Mouse (Mus musculus): ENCODE measurements around the gene Sac3d1. TPM values are rescaled to one million over a fixed set of nuclear protein-coding genes. Genes with fewer than 3 reads are reported as not detected.

The Sac3d1 gene
- polyA plus RNA-seq (2016; fragmentation: Nextera tagmentation; extraction: Ambion mirVana), result 49.7 and 50.8 TPM in 2 replicates

GRCm38 (mm10) chr19:6117986-6118676, at the start of gene Sac3d1:
Sac3d1 (minus strand) TSS chr19:6118650.
- no peaks in the 10 kb centered on the region for H3K9me3 ChIP-seq
- H3K4me1 ChIP-seq, result peaks cover 25% of the 10 kb centered on the region
- WGBS, result under 1% methylated on average over 62 of the region's 77 CpGs
- H3K4me2 ChIP-seq (replicated peaks), result peak within 1 kb of the TSS; percentile 95
- H3K27me3 ChIP-seq, result no peaks in the 10 kb centered on the region
- H3K4me3 ChIP-seq, result peak within 1 kb of the TSS; percentile 89
- H3K36me3 ChIP-seq, result peaks cover 24% of the 10 kb centered on the region
- H3K9ac ChIP-seq (replicated peaks), result peak within 1 kb of the TSS; percentile 91
- ATAC-seq (ENCODE audit: low FRiP score, low read depth), result peak; percentile 88
- H3K27ac ChIP-seq (replicated peaks), result peak within 1 kb of the TSS; percentile 96

GRCm38 (mm10) chr19:6166750-6167149, 48.3 kb upstream of the Sac3d1 start:
- Histone ChIP-seq H3K27ac (replicated peaks) (no peak overlapping the region), H3K4me1 (no peaks in the 10 kb centered on the region), H3K4me3 (no peak overlapping the region), H3K9ac (replicated peaks) (no peak overlapping the region), H3K9me3 (no peaks in the 10 kb centered on the region), H3K4me2 (replicated peaks) (no peak overlapping the region), H3K27me3 (no peaks in the 10 kb centered on the region), H3K36me3 (no peaks in the 10 kb centered on the region)
- WGBS, result 76% methylated on average over 4 of the region's 4 CpGs
- ATAC-seq (ENCODE audit: low FRiP score, low read depth), result no peak

DNA sequence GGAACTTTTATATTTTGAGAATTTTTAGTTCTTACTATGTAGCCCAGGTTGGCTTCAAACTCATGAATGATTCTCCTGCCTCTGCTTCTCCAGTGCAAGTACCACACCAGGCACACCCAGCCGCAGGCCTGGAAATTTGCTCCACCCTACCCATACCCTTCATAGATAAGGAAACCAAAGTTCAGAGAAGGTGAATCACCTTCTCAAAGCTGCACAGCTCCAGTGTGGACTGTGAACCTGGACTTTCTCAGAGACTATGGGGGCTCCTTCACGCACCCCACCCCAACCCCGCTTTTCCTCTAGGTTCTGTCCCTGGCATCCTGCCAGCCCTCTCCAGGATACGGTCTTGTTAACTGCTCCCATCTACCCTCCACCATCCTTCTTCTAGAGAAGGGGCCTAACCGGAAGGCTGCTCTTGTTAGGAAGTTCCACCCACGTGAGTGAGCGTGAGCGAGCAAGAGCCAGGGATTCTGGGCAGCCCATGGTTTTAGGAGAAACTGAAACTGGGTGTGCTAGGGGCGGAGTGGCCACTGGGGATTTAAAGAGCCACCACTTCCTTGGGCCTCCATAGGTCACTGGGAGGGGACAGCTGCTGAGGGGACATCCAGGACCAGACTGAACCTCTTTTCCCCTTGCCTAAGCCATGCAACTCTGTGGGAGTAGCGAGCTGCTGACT, 45.6 kb upstream of the Sac3d1 start:
- no peaks in the 10 kb centered on the region for H3K9me3 ChIP-seq
- no peaks in the 10 kb centered on the region for H3K4me1 ChIP-seq
- H3K36me3 ChIP-seq, result no peaks in the 10 kb centered on the region
- no peak for ATAC-seq (ENCODE audit: low FRiP score, low read depth)
- H3K27ac ChIP-seq (replicated peaks), result no peak overlapping the region
- H3K4me3 ChIP-seq, result no peak overlapping the region
- H3K4me2 ChIP-seq (replicated peaks), result no peak overlapping the region
- WGBS, result 76% methylated on average over 10 of the region's 10 CpGs
- H3K27me3 ChIP-seq, result no peaks in the 10 kb centered on the region
- no peak overlapping the region for H3K9ac ChIP-seq (replicated peaks)

- Histone ChIP-seq H3K27ac (replicated peaks) (no peak overlapping the region), H3K4me3 (no peak overlapping the region), H3K9ac (replicated peaks) (no peak overlapping the region), H3K4me1 (no peaks in the 10 kb centered on the region), H3K27me3 (no peaks in the 10 kb centered on the region), H3K36me3 (no peaks in the 10 kb centered on the region), H3K9me3 (no peaks in the 10 kb centered on the region), H3K4me2 (replicated peaks) (no peak overlapping the region)
- 83% methylated on average over 6 of the region's 6 CpGs for WGBS
- ATAC-seq (ENCODE audit: low FRiP score, low read depth), result no peak
Measured at GRCm38 (mm10) chr19:6157220-6157619, 38.8 kb upstream of the Sac3d1 start.

DNA sequence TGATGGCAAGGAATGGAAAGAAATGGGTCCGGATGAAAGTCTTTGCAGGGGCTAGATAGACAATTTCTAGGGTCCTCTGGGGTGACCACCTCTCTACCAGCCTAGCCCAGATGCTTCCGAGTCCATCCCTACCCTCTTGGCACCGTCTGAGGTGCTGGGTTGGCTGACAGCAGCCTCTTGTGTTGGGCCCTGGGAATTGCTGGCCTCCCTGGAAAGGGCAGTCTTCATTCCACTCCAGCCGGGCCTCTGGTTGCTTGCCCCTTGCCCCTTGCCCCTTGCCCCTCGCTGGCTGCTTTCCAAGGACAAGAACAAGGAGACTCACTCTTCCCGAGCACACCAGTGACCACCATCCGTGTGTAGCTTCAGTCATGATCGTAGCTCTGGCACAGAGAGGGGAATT, 37.9 kb upstream of the Sac3d1 start:
- Histone ChIP-seq H3K27ac (replicated peaks) (no peak overlapping the region), H3K36me3 (no peaks in the 10 kb centered on the region), H3K9ac (replicated peaks) (no peak overlapping the region), H3K4me3 (no peak overlapping the region), H3K4me1 (no peaks in the 10 kb centered on the region), H3K9me3 (no peaks in the 10 kb centered on the region), H3K4me2 (replicated peaks) (no peak overlapping the region), H3K27me3 (0 out of 2 replicates have a peak, but pooled peaks cover 3% of the 10 kb centered on the region)
- ATAC-seq (ENCODE audit: low FRiP score, low read depth), result no peak
- 68% methylated on average over 8 of the region's 8 CpGs for WGBS

DNA sequence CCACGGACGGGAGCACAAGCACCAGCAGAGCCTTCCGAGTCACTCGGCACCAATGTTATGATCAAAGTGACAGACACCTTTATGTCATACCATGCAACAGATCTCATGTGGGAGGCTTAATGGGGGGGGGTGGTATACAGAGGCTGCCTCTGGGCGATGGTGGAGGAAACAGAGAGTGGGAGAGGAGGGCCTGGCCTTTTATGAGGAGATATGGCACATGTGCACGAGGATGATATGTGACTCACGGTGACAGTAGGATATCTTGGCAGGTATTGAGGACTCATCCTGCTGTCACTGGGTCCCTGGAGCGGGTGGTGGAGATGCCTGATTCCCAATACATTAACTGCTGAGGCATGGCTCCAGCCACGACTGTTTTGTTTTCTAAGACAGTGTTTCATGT, 36.7 kb upstream of the Sac3d1 start:
- no peak overlapping the region for H3K9ac ChIP-seq (replicated peaks)
- 90% methylated on average over 9 of the region's 9 CpGs for WGBS
- ATAC-seq (ENCODE audit: low FRiP score, low read depth), result no peak
- H3K4me3 ChIP-seq, result no peak overlapping the region
- no peak overlapping the region for H3K4me2 ChIP-seq (replicated peaks)
- no peaks in the 10 kb centered on the region for H3K4me1 ChIP-seq
- no peaks in the 10 kb centered on the region for H3K36me3 ChIP-seq
- 0 out of 2 replicates have a peak, but pooled peaks cover 7% of the 10 kb centered on the region for H3K27me3 ChIP-seq
- no peak overlapping the region for H3K27ac ChIP-seq (replicated peaks)
- H3K9me3 ChIP-seq, result no peaks in the 10 kb centered on the region

DNA sequence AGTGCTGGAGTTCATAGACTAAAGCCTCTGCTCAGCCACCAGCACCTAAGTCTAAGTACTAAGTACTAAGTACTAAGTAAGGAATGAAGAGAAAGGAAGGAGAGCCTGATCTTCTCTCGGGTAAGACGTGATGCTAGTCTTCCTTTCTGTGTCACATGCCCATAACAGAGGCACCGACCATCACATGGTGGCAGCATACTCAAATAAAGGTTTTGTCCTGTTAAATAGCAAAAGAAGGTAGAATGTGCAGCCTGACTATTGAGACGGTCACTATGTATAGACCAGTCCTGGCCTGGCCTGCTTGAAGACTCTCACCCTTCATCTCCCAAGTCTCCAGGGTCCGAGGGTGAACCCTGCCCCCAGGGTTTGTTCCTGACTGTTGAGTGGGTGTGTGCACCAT, 26.4 kb upstream of the Sac3d1 start:
- Histone ChIP-seq H3K27me3 (peaks cover 3% of the 10 kb centered on the region; the same call in 1 of the 2 replicates), H3K27ac (replicated peaks) (no peak overlapping the region), H3K4me3 (no peak overlapping the region), H3K4me2 (replicated peaks) (no peak overlapping the region), H3K4me1 (peaks cover 6% of the 10 kb centered on the region), H3K36me3 (no peaks in the 10 kb centered on the region), H3K9me3 (no peaks in the 10 kb centered on the region), H3K9ac (replicated peaks) (no peak overlapping the region)
- ATAC-seq (ENCODE audit: low FRiP score, low read depth), result no peak
- WGBS, result 78% methylated on average over 5 of the region's 5 CpGs

DNA sequence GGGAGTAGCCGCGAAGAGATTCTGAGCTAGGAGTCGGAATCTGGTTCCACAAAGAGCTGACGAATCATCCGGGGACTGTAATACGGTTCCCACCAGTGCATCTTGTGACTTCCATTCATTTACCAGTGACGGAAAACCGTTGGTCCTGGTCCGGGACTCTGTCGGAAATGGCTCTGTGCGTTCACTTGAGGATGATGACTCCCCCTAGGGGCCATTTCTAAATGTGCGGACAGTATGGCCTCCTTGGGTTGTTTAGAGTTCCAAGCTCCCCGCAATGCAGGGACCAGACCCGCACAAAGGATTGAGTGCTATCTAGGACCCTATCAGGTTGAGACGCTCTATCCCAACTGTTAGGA, 22.9 kb upstream of the Sac3d1 start, which contains the start of gene Arl2:
Gene Arl2, minus strand, starts transcription at position 155 of the 356 bp plus-strand sequence.
- peak within 1 kb of the TSS; percentile 99 for H3K27ac ChIP-seq (replicated peaks)
- peaks cover 3% of the 10 kb centered on the region; the same call in 1 of the 2 replicates for H3K27me3 ChIP-seq
- peaks cover 17% of the 10 kb centered on the region; the same call in 1 of the 2 replicates for H3K36me3 ChIP-seq
- WGBS, result under 1% methylated on average over 15 of the region's 15 CpGs
- ATAC-seq (ENCODE audit: low FRiP score, low read depth), result peak; percentile 69
- peak within 1 kb of the TSS; percentile 82 for H3K4me2 ChIP-seq (replicated peaks)
- peak within 1 kb of the TSS; percentile 73 for H3K4me3 ChIP-seq
- H3K9me3 ChIP-seq, result no peaks in the 10 kb centered on the region
- peaks cover 9% of the 10 kb centered on the region for H3K4me1 ChIP-seq
- H3K9ac ChIP-seq (replicated peaks), result peak within 1 kb of the TSS; percentile 83

DNA sequence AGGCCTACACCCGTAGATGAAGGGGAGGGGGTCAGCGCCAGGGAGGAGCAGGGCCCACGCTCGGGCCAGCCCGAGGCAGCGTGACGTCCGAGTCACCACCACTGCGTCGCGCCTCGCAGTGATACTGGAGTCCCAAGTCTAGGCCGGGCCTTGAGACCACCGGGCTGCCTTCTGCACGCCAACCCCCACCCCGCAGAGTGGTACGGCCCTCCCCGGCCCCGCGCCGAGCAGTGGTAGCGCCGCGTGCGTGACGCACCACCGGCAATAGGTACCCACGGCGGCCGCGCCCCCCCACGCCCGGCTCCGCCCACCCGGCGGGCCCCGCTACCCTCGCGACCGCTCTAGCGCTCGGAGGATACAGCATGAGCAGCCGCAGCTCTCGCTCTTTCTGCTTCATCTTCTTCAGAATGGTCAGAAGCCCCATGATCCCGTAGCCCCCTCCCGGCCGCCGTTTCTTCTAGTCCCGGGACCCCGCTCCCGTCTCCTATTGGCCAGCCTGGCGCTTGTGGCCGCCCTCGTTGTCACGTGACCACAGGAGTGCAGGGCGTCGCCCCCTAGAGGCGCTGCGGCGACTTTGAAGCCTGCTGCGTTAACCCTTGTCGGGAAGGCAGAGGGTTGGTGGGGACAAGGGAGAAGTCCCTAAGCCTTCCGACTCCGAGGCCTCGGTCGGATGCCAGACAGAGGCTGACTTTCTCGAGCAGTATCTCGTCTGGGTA, 22.4 kb upstream of the Sac3d1 start, which contains the start of gene Batf2:
Gene Batf2, plus strand, starts transcription at position 306 of the 716 bp plus-strand sequence.
- under 1% methylated on average over 55 of the region's 68 CpGs for WGBS
- peak within 1 kb of the TSS; percentile 99 for H3K27ac ChIP-seq (replicated peaks)
- H3K27me3 ChIP-seq, result peaks cover 3% of the 10 kb centered on the region; the same call in 1 of the 2 replicates
- no peaks in the 10 kb centered on the region for H3K9me3 ChIP-seq
- peaks cover 19% of the 10 kb centered on the region for H3K36me3 ChIP-seq
- peak; percentile 93 for ATAC-seq (ENCODE audit: low FRiP score, low read depth)
- H3K4me1 ChIP-seq, result peaks cover 9% of the 10 kb centered on the region
- H3K4me3 ChIP-seq, result peak within 1 kb of the TSS; percentile 73
- H3K4me2 ChIP-seq (replicated peaks), result peak within 1 kb of the TSS; percentile 82
- peak within 1 kb of the TSS; percentile 83 for H3K9ac ChIP-seq (replicated peaks)

GRCm38 (mm10) chr19:6140374-6140677, 21.9 kb upstream of the Sac3d1 start:
- Histone ChIP-seq H3K9ac (replicated peaks) (peak overlapping the region; percentile 83), H3K9me3 (no peaks in the 10 kb centered on the region), H3K27me3 (peaks cover 3% of the 10 kb centered on the region; the same call in 1 of the 2 replicates), H3K4me3 (peak overlapping the region; percentile 73), H3K36me3 (peaks cover 24% of the 10 kb centered on the region), H3K4me2 (replicated peaks) (peak overlapping the region; percentile 82), H3K27ac (replicated peaks) (peak overlapping the region; percentile 99), H3K4me1 (peaks cover 9% of the 10 kb centered on the region)
- WGBS, result 8% methylated on average over 16 of the region's 16 CpGs
- no peak for ATAC-seq (ENCODE audit: low FRiP score, low read depth)

GRCm38 (mm10) chr19:6139701-6140100, 21.3 kb upstream of the Sac3d1 start:
- Histone ChIP-seq H3K4me3 (peak overlapping the region; percentile 73), H3K4me2 (replicated peaks) (peak overlapping the region; percentile 82), H3K27me3 (no peaks in the 10 kb centered on the region), H3K36me3 (peaks cover 29% of the 10 kb centered on the region), H3K9ac (replicated peaks) (peak overlapping the region; percentile 83; the same call in 1 of the 2 replicates), H3K4me1 (peaks cover 9% of the 10 kb centered on the region), H3K27ac (replicated peaks) (no peak overlapping the region), H3K9me3 (no peaks in the 10 kb centered on the region)
- no peak for ATAC-seq (ENCODE audit: low FRiP score, low read depth)
- WGBS, result 97% methylated on average over 6 of the region's 6 CpGs

DNA sequence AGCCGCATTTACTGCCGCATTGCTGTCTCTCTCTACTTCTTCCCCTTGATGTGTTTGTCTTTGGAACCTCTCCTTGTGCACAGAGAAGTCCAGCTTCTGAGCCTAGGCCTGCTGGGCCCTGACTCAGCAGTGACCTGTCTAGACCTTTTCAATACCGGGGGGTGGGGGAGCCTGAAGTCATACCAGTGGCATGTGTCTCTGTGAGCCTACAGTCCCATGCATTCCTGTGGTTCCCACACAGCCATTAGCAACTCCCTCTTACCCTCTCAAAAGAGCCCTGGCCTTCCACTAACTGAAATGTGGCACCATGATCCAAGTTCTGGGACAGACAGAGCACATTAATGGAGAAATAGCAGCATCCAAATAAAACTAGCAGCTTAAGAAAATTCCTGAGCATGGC, 17.9 kb upstream of the Sac3d1 start:
- no peak overlapping the region for H3K27ac ChIP-seq (replicated peaks)
- 89% methylated on average over 3 of the region's 3 CpGs for WGBS
- peaks cover 34% of the 10 kb centered on the region for H3K36me3 ChIP-seq
- H3K9me3 ChIP-seq, result no peaks in the 10 kb centered on the region
- H3K9ac ChIP-seq (replicated peaks), result no peak overlapping the region
- no peaks in the 10 kb centered on the region for H3K27me3 ChIP-seq
- no peak overlapping the region for H3K4me3 ChIP-seq
- no peak for ATAC-seq (ENCODE audit: low FRiP score, low read depth)
- H3K4me1 ChIP-seq, result peaks cover 9% of the 10 kb centered on the region
- H3K4me2 ChIP-seq (replicated peaks), result no peak overlapping the region

All from midbrain, embryonic 12.5 days (tissue).